Mouse (Mus musculus) bone marrow macrophage, adult 2 months (primary cell): ENCODE data around the gene Acvr1.

Experiments
- CTCF ChIP-seq: IDR thresholded peaks from 2 replicates; pipeline ENCODE4 v1.5.1; 2012; ENCODE audit warnings: low read depth, mild to moderate bottlenecking, low read length, moderate library complexity
- POLR2A ChIP-seq: IDR thresholded peaks from 2 replicates; pipeline ENCODE4 v1.6.1; 2012; ENCODE audit warnings: mild to moderate bottlenecking, low read depth, low read length, borderline replicate concordance

DNA sequence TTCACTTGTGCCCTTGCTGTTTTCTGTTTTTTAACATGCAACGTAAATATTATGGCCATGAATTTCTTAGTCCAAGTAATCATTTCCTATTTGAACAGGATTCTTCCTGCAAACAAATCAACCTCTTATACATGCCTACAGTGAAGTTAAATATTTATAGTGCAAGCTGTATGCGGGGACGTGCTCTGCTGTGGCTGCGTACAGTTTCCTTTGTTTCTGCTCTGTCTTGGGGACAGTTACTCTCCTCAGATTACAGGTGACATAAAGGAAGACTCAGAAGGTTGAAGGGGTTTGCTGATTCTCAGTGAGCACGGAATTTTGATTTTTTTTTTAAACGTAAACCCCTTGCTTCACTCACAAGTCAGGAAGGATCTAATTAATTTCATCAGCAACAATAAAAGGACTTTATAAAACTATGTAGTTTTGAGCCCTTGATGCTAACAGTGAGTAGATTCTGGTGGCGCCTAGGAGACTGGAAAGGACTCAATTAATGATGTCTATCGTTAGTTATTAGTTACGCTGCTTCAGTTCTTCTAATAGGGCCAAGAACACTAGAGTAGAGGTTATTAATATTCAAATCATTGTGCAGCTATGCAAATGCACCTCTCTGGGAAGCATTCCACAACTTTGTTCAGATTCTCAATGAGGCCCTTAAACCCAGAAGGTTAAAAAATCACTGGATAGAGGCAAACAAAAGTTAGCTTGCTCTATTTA, 189.4 kb downstream of the Acvr1 start:
- TF ChIP-seq CTCF (no peak), POLR2A (no peak)
